Mouse (Mus musculus) embryonic facial prominence, embryonic 10.5 days (tissue): ENCODE data around the gene Nfs1. TPM values are rescaled to one million over a fixed set of nuclear protein-coding genes. Genes with fewer than 3 reads are reported as not detected.
"Not testable (repeated sequence)": the region's sequence is repeated elsewhere in the genome, so short reads cannot be mapped to it uniquely, and the experiment has no call there.

Source experiments
- DNase-seq: peaks from one replicate; pipeline ENCODE4 v3.0.0-alpha.2; 2017; ENCODE audit warnings: low spot score
- H3K27ac ChIP-seq: fragments of 300-500 bp; sonication (generic); replicated peaks from 2 replicates; pipeline ENCODE4 v1.5.1; 2016; ENCODE audit warnings: mild to moderate bottlenecking
- H3K27me3 ChIP-seq: fragments of 300-500 bp; sonication (generic); replicated peaks from 2 replicates; pipeline ENCODE4 v1.6.1; 2016; ENCODE audit warnings: low read depth, mild to moderate bottlenecking; ENCODE audit not compliant: poor library complexity, severe bottlenecking
- H3K36me3 ChIP-seq: fragments of 300-500 bp; sonication (generic); replicated peaks from 2 replicates; pipeline ENCODE4 v1.6.1; 2016; ENCODE audit warnings: mild to moderate bottlenecking, moderate library complexity
- H3K4me1 ChIP-seq: fragments of 300-500 bp; sonication (generic); 2 replicates; pipeline ENCODE4 v1.6.1; 2016
- H3K4me3 ChIP-seq: fragments of 300-500 bp; sonication (generic); 2 replicates; pipeline ENCODE4 v1.5.1; 2016; ENCODE audit warnings: mild to moderate bottlenecking, moderate library complexity
- H3K9me3 ChIP-seq: fragments of 300-500 bp; sonication (generic); 2 replicates; pipeline ENCODE4 v1.6.1; 2016; ENCODE audit warnings: mild to moderate bottlenecking
- WGBS: fragments of 180-500 bp; shearing (Covaris S2); methylation state at CpG from one replicate; pipeline ENCODE4 v1.1.7; 2016; 5-methylcytosine and 5-hydroxymethylcytosine counted together
- polyA plus RNA-seq: library from polyadenylated mRNA; unstranded; fragments of >200 nt; fragmentation: Nextera tagmentation; extraction: Ambion mirVana; gene quantifications from 2 replicates; pipeline ENCODE4 v1.2.1, GENCODE M21; 2016

Gene Nfs1
- polyA plus RNA-seq, 1 experiment from 2014 or later: 37.7 TPM

- Histone ChIP-seq H3K4me1 (no peaks in the 10 kb centered on the region), H3K27ac (no peak overlapping the region), H3K4me3 (no peak overlapping the region), H3K27me3 (no peaks in the 10 kb centered on the region), H3K9me3 (no peaks in the 10 kb centered on the region), H3K36me3 (peaks cover 43% of the 10 kb centered on the region)
- WGBS: 90% methylated on average over 5 of the region's 5 CpGs
- DNase-seq: no peak
Measured at GRCm38 (mm10) chr2:156134161-156134560, 9.8 kb downstream of the Nfs1 start.

DNA sequence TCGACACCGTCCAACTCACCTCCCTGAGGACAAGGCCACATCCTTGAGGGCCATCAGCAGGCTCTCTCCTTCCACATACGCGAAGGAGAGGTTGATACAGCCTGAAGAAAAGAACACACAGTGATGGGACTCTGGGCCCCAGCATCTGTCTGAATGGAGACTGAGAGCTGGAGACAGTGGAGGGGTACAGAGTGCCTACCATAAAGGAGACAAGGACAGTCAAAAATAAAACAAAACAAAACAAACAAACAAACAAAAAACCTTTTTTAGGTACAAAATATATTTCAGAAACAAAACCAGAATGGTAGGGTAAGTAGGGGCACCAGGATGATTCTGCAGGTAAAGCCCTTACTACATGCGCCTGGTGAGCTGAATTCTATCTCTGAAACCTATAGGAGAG lies 17.0 kb downstream of the Nfs1 start, which contains the start of gene Gm28036:
Gene Gm28036, minus strand, starts transcription at position 101 of the 400 bp plus-strand sequence.
- Histone ChIP-seq H3K4me3 (no peak within 1 kb of the TSS), H3K9me3 (no peaks in the 10 kb centered on the region), H3K27ac (no peak within 1 kb of the TSS), H3K27me3 (no peaks in the 10 kb centered on the region), H3K4me1 (no peaks in the 10 kb centered on the region), H3K36me3 (peaks cover 67% of the 10 kb centered on the region)
- 94% methylated on average over 5 of the region's 5 CpGs for WGBS
- no peak for DNase-seq

GRCm38 (mm10) chr2:156123731-156124130 lies 20.3 kb downstream of the Nfs1 start:
- Histone ChIP-seq H3K27ac (no peak overlapping the region), H3K4me3 (no peak overlapping the region), H3K27me3 (no peaks in the 10 kb centered on the region), H3K9me3 (0 out of 2 replicates have a peak, but pooled peaks cover 4% of the 10 kb centered on the region), H3K36me3 (peaks cover 46% of the 10 kb centered on the region), H3K4me1 (no peaks in the 10 kb centered on the region)
- DNase-seq: no peak
- WGBS: 89% methylated on average over 5 of the region's 5 CpGs

GRCm38 (mm10) chr2:156119566-156119965 lies 24.4 kb downstream of the Nfs1 start:
- Histone ChIP-seq H3K4me3 (no peak overlapping the region), H3K9me3 (0 out of 2 replicates have a peak, but pooled peaks cover 4% of the 10 kb centered on the region), H3K4me1 (no peaks in the 10 kb centered on the region), H3K36me3 (peaks cover 13% of the 10 kb centered on the region), H3K27me3 (no peaks in the 10 kb centered on the region), H3K27ac (no peak overlapping the region)
- no peak for DNase-seq

GRCm38 (mm10) chr2:156112080-156112423 lies 31.9 kb downstream of the Nfs1 start:
- not testable (repeated sequence) for H3K27me3 ChIP-seq, H3K9me3 ChIP-seq, DNase-seq
- Histone ChIP-seq H3K36me3 (peaks cover 25% of the 10 kb centered on the region), H3K4me3 (peak overlapping the region; percentile 93), H3K4me1 (peaks cover 12% of the 10 kb centered on the region), H3K27ac (peak overlapping the region; percentile 96)
- 27% methylated on average over 5 of the region's 5 CpGs for WGBS

DNA sequence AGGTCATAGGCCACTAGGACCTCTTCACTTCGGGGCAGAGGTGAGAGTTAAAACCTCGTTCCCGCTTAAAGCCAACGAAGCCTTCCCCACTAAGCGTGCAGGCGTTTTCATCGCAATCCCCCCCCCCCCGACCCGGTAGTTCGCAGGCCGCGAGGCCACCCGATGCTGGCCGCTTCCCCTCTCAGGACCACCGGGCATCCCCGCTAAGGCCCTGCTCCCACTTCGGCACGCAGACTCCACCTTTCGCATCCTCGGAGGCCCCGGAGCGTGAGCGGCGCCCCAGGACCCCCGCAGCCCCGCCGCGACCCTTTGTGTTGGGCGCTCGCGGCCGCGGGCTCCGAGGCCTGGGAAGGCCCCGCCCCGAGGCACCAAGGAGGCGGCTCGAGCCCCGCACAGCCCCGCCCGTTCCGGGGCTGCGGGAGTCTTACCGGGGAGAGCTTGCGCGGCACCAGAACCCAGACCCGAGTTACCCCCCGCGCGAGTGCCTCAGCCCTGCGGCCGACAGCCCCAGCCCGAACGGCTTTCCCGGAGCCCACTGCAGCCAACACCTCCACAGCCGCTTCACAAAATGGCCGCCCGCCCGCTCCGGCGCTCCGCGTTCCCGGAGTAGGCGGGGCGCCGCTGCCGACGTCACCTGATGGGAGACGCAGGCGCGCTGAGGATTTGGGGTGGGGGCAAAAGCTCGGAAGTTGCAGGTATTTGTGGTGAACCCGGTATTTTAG lies 32.5 kb downstream of the Nfs1 start, which contains the start of the genes Cpne1 and Rbm12:
Gene Cpne1, minus strand, starts transcription at position 608 of the 722 bp plus-strand sequence.
Gene Rbm12, minus strand, starts transcription at position 621 of the 722 bp plus-strand sequence.
- H3K9me3 ChIP-seq: no peaks in the 10 kb centered on the region
- H3K4me1 ChIP-seq: peaks cover 15% of the 10 kb centered on the region
- under 1% methylated on average over 74 of the region's 74 CpGs for WGBS
- peaks cover 30% of the 10 kb centered on the region for H3K36me3 ChIP-seq
- H3K4me3 ChIP-seq: peak within 1 kb of the TSS; percentile 93
- H3K27ac ChIP-seq: peak within 1 kb of the TSS; percentile 96
- H3K27me3 ChIP-seq: no peaks in the 10 kb centered on the region
- peak; percentile 97 for DNase-seq

DNA sequence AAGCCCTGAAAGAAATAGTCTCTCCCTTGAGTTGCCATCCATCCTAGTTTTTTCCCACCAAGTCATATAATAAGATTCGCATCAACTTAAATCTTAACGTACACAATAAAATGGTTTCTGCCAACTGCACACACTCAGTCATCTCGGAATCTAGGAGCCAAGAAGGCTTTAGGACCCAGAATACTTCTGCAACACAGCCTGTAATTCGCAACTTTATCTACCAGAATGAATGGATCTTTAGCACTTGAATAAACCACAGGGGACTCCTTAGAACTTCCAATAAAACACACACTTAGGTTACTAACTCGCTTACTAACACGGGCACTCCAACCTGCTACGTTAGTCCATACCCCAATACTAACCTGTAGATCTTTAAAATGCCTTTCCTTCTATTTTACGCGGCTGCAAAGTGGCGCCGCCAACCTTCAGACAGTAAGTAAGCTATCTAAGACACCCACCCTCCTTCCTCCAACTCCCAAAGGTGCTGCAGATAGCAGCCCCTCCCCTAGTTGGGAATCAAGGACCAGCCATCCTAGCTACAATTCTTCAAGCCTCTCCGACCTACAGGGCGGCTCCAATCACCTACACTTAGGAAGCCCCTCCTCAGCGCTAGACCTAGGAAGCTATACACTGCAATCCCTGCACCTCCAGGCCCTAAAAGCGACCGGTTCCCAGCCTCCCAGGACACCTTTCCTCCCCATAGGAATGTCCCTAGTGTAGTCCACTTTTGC lies 33.2 kb downstream of the Nfs1 start:
- Histone ChIP-seq H3K36me3 (peaks cover 36% of the 10 kb centered on the region), H3K9me3 (no peaks in the 10 kb centered on the region), H3K4me1 (peaks cover 20% of the 10 kb centered on the region), H3K27ac (peak overlapping the region; percentile 96), H3K27me3 (no peaks in the 10 kb centered on the region), H3K4me3 (peak overlapping the region; percentile 93)
- WGBS: 2% methylated on average over 16 of the region's 16 CpGs
- DNase-seq: peak; percentile 58

DNA sequence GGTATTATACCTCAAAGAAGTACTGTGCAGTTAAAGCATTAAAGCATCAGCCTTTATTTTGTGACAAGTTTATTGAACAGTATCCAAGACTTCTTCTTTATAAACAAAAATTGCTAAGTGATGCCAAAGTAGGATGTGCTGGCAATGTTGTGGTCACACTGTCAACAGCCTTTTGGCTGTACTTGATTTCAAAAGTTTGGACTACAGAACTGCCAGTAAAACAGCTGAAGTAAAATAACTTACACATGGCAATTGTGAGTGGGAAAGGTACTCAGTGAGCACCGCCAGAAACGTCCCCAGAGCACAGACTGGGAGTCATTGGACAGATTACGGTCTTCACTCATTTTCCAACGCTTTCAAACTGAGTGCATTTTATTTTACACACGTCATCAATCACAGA lies 52.1 kb downstream of the Nfs1 start:
- Histone ChIP-seq H3K27me3 (no peaks in the 10 kb centered on the region), H3K36me3 (peaks cover 71% of the 10 kb centered on the region), H3K4me1 (0 out of 2 replicates have a peak, but pooled peaks cover 3% of the 10 kb centered on the region), H3K4me3 (no peak overlapping the region), H3K27ac (no peak overlapping the region), H3K9me3 (no peaks in the 10 kb centered on the region)
- 86% methylated on average over 5 of the region's 5 CpGs for WGBS
- no peak for DNase-seq

DNA sequence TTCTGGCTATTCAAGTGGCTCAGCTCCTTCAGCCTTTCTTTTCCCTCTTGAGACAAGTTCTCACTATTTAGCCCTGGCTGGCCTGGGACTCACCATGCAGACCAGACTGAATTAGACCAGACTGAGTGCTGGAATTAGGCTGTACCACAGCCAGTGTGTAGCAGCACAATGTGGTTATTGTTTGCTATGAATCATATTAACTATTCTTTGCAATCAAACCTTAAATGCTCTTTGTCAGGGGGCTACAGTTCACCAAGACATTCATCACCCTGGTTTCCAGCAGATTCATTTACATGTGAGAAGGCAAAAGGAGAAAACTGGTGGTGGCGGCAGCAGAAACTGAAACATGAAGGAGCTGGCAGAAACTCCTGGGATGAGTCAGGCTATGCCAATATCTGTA lies 54.2 kb downstream of the Nfs1 start:
- Histone ChIP-seq H3K4me1 (0 out of 2 replicates have a peak, but pooled peaks cover 3% of the 10 kb centered on the region), H3K27ac (no peak overlapping the region), H3K9me3 (no peaks in the 10 kb centered on the region), H3K4me3 (no peak overlapping the region), H3K27me3 (no peaks in the 10 kb centered on the region), H3K36me3 (peaks cover 59% of the 10 kb centered on the region)
- no peak for DNase-seq
- 86% methylated on average over 1 of the region's 1 CpGs for WGBS

DNA sequence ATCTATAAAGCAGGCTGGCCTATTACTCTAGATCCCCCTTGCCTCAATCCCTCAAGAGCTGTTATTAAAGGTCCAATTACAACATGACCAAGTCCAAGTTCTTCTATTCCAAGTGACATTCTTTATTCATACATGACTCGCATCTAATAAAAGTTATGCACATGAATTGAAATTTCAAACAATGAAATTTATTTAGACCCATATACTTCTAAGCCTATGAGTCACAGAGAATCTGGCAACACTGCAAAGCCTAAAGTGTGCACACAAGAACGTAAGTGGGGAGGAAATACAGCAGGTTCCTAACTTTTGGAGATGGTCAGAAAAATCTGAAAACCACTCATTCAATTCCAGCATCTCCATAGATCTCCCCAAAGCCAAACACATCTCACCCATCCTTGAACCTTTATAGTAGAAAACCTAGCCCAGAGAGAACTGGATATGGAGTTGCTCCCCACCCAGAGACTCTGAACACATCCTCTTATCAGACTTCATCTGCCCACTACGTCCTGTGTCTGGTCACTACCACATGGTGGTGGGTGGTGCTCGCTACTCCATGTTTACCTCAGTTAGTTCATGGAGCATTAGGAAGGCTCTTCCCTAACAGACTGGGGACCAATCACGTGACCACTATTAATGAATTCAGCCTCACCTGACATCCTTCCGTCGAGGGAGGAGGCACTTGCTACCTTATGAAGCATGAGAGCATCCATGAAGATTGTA lies 56.4 kb downstream of the Nfs1 start:
- no peaks in the 10 kb centered on the region for H3K9me3 ChIP-seq
- H3K27me3 ChIP-seq: no peaks in the 10 kb centered on the region
- no peak overlapping the region for H3K27ac ChIP-seq
- 0 out of 2 replicates have a peak, but pooled peaks cover 3% of the 10 kb centered on the region for H3K4me1 ChIP-seq
- 89% methylated on average over 7 of the region's 7 CpGs for WGBS
- H3K36me3 ChIP-seq: peaks cover 55% of the 10 kb centered on the region
- DNase-seq: no peak
- H3K4me3 ChIP-seq: no peak overlapping the region

- no peak overlapping the region for H3K4me3 ChIP-seq
- peaks cover 38% of the 10 kb centered on the region for H3K36me3 ChIP-seq
- H3K4me1 ChIP-seq: no peaks in the 10 kb centered on the region
- H3K27ac ChIP-seq: no peak overlapping the region
- 90% methylated on average over 3 of the region's 3 CpGs for WGBS
- DNase-seq: no peak
- no peaks in the 10 kb centered on the region for H3K9me3 ChIP-seq
- no peaks in the 10 kb centered on the region for H3K27me3 ChIP-seq
Measured at GRCm38 (mm10) chr2:156084541-156084940, 59.4 kb downstream of the Nfs1 start.

- Histone ChIP-seq H3K27me3 (no peaks in the 10 kb centered on the region), H3K27ac (no peak overlapping the region), H3K4me3 (no peak overlapping the region), H3K36me3 (peaks cover 47% of the 10 kb centered on the region), H3K4me1 (no peaks in the 10 kb centered on the region), H3K9me3 (no peaks in the 10 kb centered on the region)
- WGBS: 91% methylated on average over 7 of the region's 7 CpGs
- DNase-seq: no peak
Measured at GRCm38 (mm10) chr2:156080391-156080790, 63.6 kb downstream of the Nfs1 start.
